Mouse (Mus musculus): ENCODE measurements around the gene Nudt13.
A peak's percentile ranks its signal among the peaks of the same experiment; 100 is the strongest.
"Not testable (repeated sequence)": the region's sequence is repeated elsewhere in the genome, so short reads cannot be mapped to it uniquely, and the experiment has no call there.

Gene Nudt13

GRCm38 (mm10) chr14:20294117-20294892 lies at the start of gene Nudt13:
Gene Nudt13, plus strand, starts transcription at chr14:20294697.
- DNase-seq, result peak; percentile 88

- DNase-seq, result no peak
Measured at GRCm38 (mm10) chr14:20245318-20245717, 49.2 kb upstream of the Nudt13 start.

GRCm38 (mm10) chr14:20245861-20246260 lies 48.6 kb upstream of the Nudt13 start:
- no peak for DNase-seq

- DNase-seq, result no peak
Measured at GRCm38 (mm10) chr14:20246811-20247266, 47.7 kb upstream of the Nudt13 start.

GRCm38 (mm10) chr14:20248001-20248400 lies 46.5 kb upstream of the Nudt13 start:
- no peak for DNase-seq

- no peak for DNase-seq
Measured at GRCm38 (mm10) chr14:20250237-20251171, 44.0 kb upstream of the Nudt13 start.

- DNase-seq, result peak; percentile 89
Measured at GRCm38 (mm10) chr14:20258185-20259113, 36.0 kb upstream of the Nudt13 start.

GRCm38 (mm10) chr14:20262346-20262745 lies 32.2 kb upstream of the Nudt13 start:
- DNase-seq, result no peak

- DNase-seq, result no peak
Measured at GRCm38 (mm10) chr14:20268421-20268820, 26.1 kb upstream of the Nudt13 start.

GRCm38 (mm10) chr14:20269082-20269809 lies 25.3 kb upstream of the Nudt13 start, which contains the start of gene Kcnk16:
Gene Kcnk16, minus strand, starts transcription at chr14:20269199.
- no peak for DNase-seq

GRCm38 (mm10) chr14:20291391-20291790 lies 3.1 kb upstream of the Nudt13 start:
- DNase-seq, result no peak

GRCm38 (mm10) chr14:20294947-20295346 lies 450 bp downstream of the Nudt13 start:
- no peak for DNase-seq

GRCm38 (mm10) chr14:20297616-20298015 lies 3.1 kb downstream of the Nudt13 start:
- no peak for DNase-seq

- DNase-seq, result no peak
Measured at GRCm38 (mm10) chr14:20298131-20298530, 3.6 kb downstream of the Nudt13 start.

GRCm38 (mm10) chr14:20305085-20305484 lies 10.6 kb downstream of the Nudt13 start:
- DNase-seq, result not testable (repeated sequence)

- DNase-seq, result no peak
Measured at GRCm38 (mm10) chr14:20315137-20315536, 20.6 kb downstream of the Nudt13 start.

- DNase-seq, result peak; percentile 68
Measured at GRCm38 (mm10) chr14:20319420-20319819, 24.9 kb downstream of the Nudt13 start.

GRCm38 (mm10) chr14:20324196-20324595 lies 29.7 kb downstream of the Nudt13 start:
- DNase-seq, result no peak

- peak; percentile 44 for DNase-seq
Measured at GRCm38 (mm10) chr14:20328474-20328873, 34.0 kb downstream of the Nudt13 start.

GRCm38 (mm10) chr14:20331316-20331715 lies 36.8 kb downstream of the Nudt13 start:
- no peak for DNase-seq

GRCm38 (mm10) chr14:20339415-20339814 lies 44.9 kb downstream of the Nudt13 start:
- DNase-seq, result no peak

GRCm38 (mm10) chr14:20340149-20340548 lies 45.7 kb downstream of the Nudt13 start:
- DNase-seq, result no peak
